Mouse (Mus musculus) kidney, postnatal 14 days (tissue): ENCODE data around the gene Thsd7b.
A peak's percentile ranks its signal among the peaks of the same experiment; 100 is the strongest.
"Not testable (repeated sequence)": the region's sequence is repeated elsewhere in the genome, so short reads cannot be mapped to it uniquely, and the experiment has no call there.

Experiments used
- DNase-seq: peaks from one replicate; pipeline ENCODE4 v3.0.0; 2022; ENCODE audit warnings: mixed read lengths

Gene Thsd7b

GRCm38 (mm10) chr1:129874355-129874754 is 601.3 kb downstream of the Thsd7b start:
- DNase-seq = no peak

- peak; percentile 3 for DNase-seq
Observed at GRCm38 (mm10) chr1:129887861-129888260, 614.8 kb downstream of the Thsd7b start.

- no peak for DNase-seq
Observed at GRCm38 (mm10) chr1:129898121-129898520, 625.0 kb downstream of the Thsd7b start.

GRCm38 (mm10) chr1:129915484-129915883 is 642.4 kb downstream of the Thsd7b start:
- peak; percentile 37 for DNase-seq

- no peak for DNase-seq
Observed at GRCm38 (mm10) chr1:129917568-129917967, 644.5 kb downstream of the Thsd7b start.

- peak; percentile 8 for DNase-seq
Observed at GRCm38 (mm10) chr1:129919385-129919784, 646.3 kb downstream of the Thsd7b start.

- DNase-seq = no peak
Observed at GRCm38 (mm10) chr1:129931003-129931402, 657.9 kb downstream of the Thsd7b start.

- DNase-seq = peak; percentile 36
Observed at GRCm38 (mm10) chr1:129943116-129943515, 670.0 kb downstream of the Thsd7b start.

GRCm38 (mm10) chr1:129947026-129947425 is 673.9 kb downstream of the Thsd7b start:
- DNase-seq = no peak

GRCm38 (mm10) chr1:129955478-129955877 is 682.4 kb downstream of the Thsd7b start:
- DNase-seq = no peak

- no peak for DNase-seq
Observed at GRCm38 (mm10) chr1:129956625-129957024, 683.5 kb downstream of the Thsd7b start.

GRCm38 (mm10) chr1:129959352-129959751 is 686.2 kb downstream of the Thsd7b start:
- not testable (repeated sequence) for DNase-seq

GRCm38 (mm10) chr1:129963166-129963565 is 690.1 kb downstream of the Thsd7b start:
- no peak for DNase-seq

GRCm38 (mm10) chr1:129989247-129989646 is 716.1 kb downstream of the Thsd7b start:
- DNase-seq = not testable (repeated sequence)

- DNase-seq = no peak
Observed at GRCm38 (mm10) chr1:129990821-129991220, 717.7 kb downstream of the Thsd7b start.

GRCm38 (mm10) chr1:130055012-130055411 is 781.9 kb downstream of the Thsd7b start:
- no peak for DNase-seq

GRCm38 (mm10) chr1:130062105-130062504 is 789.0 kb downstream of the Thsd7b start:
- DNase-seq = no peak

- no peak for DNase-seq
Observed at GRCm38 (mm10) chr1:130066193-130066959, 793.3 kb downstream of the Thsd7b start.

- no peak for DNase-seq
Observed at GRCm38 (mm10) chr1:130083788-130084187, 810.7 kb downstream of the Thsd7b start.

GRCm38 (mm10) chr1:130085207-130085606 is 812.1 kb downstream of the Thsd7b start:
- no peak for DNase-seq

GRCm38 (mm10) chr1:130085910-130086309 is 812.8 kb downstream of the Thsd7b start:
- no peak for DNase-seq

- DNase-seq = no peak
Observed at GRCm38 (mm10) chr1:130099227-130099626, 826.1 kb downstream of the Thsd7b start.

GRCm38 (mm10) chr1:130112580-130113314 is 839.6 kb downstream of the Thsd7b start:
- no peak for DNase-seq

GRCm38 (mm10) chr1:130113549-130113948 is 840.4 kb downstream of the Thsd7b start:
- DNase-seq = no peak
